Mouse (Mus musculus): ENCODE data around the gene Plcb1.

- TF ChIP-seq CTCF (IDR thresholded peaks at IDR 0.05; ENCODE audit: extremely low read depth, insufficient read length, insufficient replicate concordance, low read depth, low read length) (no peak), POLR2A (IDR thresholded peaks at IDR 0.05; ENCODE audit: low read depth, low read length) (no peak)
Measured at GRCm38 (mm10) chr2:134763406-134763990, 22.4 kb upstream of the Plcb1 start.
